Mouse (Mus musculus): ENCODE results near the gene Phf7.

Phf7 gene

DNA sequence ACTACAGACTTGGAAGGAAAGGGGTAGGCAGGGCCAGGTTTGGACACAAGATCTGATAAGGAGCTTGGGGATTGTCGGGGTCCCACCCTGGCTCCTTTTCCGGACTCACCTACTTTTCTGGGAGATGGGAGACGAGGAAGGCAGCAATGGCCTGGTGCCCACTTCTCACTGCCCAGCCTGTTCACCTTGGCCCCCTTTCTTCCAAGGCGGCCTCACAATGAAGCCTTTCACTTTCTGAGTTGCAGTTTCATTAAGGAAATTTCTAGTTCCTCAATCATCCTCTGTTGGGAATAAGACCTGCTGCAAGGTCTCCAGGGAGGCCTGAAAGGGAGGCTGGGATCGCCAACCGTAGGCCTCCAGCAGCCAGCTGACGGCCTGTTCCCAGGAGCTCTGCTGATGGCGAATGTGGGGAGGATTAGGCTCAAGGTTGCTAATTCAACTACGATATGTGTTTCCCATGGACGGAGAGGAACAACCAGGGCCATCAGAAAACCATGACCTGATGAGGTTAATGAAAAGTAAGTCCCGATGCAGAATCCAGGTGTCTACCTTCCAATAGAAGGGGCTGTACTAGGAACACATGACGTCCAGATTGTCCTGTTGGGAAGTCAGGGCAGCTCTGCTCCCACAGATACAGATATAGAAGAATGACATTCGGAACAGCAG lies 18.6 kb downstream of the Phf7 start:
- no peak for DNase-seq (ENCODE audit: low spot score)

- DNase-seq (ENCODE audit: low spot score): no peak
Observed at GRCm38 (mm10) chr14:31230442-31230841, 20.7 kb downstream of the Phf7 start.

DNA sequence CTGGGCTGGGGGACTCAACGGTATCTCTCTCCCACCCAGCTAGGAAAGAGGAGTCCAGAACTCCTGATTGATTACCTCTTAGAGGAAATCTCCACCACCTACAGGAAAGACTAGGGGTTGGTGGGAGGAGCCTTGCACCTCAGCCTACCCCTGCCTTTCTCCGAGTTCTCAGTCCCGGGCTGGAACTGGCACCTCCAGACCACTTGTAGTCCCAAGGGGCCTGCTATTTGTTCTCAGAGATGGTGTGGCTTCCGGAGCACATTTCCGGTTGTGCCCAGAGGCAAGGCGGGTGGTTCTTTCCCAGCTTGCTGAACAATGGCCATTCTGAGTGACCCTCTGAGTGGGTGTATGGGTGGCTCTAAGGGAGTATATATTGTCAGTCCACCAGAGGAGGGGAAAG lies 22.9 kb downstream of the Phf7 start:
- no peak for DNase-seq (ENCODE audit: low spot score)

GRCm38 (mm10) chr14:31226978-31227377 lies 24.1 kb downstream of the Phf7 start:
- no peak for DNase-seq (ENCODE audit: low spot score)

GRCm38 (mm10) chr14:31217666-31218065 lies 33.5 kb downstream of the Phf7 start, which contains the start of gene Sema3g:
TSS of gene Sema3g (plus strand) at chr14:31217860.
- DNase-seq (ENCODE audit: low spot score): no peak

DNA sequence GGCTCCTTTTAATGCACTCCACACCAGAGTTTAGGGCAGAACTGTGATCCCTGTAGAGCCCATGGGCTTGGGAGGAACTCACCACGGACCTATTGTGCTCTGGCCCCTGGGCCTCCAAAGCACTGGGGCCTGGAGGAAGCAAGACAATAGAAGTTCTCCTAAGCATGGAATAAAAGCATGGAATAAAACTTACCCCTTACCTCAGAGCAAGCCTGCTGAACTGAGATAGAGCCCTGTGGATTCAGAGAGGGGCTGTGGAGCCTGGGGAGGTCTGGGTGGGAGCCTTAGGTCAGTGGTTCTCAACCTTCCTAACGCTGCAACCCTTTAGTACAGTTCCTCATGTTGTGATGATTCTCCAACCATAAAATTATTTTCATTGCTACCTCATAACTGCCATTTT lies 34.3 kb downstream of the Phf7 start, which contains the start of gene Nisch:
TSS of gene Nisch (minus strand) at position 101 of the 400 bp plus-strand sequence.
- no peak for DNase-seq (ENCODE audit: low spot score)

DNA sequence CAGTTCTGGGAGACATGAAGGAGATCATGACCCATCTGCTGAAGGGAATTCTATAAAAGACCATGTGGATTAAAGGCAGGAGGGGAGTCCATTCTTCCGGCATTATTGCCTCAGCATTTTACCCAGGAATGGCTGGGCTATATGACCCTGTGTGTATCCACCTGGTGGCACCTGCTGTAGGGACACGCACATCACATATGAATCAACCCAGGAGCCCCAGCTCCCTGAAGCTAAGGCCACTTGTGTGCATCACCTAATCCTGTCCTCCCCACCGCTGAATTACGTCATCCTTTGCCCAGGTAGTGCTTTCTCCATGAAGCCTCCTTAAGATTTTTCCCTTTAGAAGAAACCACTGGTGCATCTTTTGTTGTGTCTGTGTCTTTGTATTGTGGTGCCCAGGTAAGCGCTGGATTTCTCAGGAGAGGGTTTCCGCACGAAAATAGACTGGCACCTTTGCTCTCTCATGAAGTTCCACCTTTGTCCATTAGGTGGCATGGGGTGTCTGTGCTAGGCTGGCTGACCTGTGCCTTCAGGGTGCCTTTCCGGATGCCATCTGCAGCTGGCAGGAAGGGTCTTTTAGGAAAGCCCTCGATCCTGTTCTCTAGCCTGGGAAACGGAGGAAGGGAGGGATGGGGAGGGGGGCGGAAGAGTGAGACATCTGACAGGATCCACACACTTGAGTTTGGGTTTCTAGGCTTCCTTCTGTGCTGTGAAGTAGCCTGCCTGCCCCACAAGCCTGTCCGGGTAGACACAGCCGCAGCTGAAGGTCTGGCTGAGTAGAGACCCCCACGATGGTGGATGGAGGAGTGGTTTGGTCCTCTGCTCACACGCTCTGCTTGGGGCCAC lies 35.7 kb downstream of the Phf7 start:
- peak; percentile 48 for DNase-seq (ENCODE audit: low spot score)

- no peak for DNase-seq (ENCODE audit: low spot score)
Observed at GRCm38 (mm10) chr14:31214684-31215083, 36.4 kb downstream of the Phf7 start.

GRCm38 (mm10) chr14:31213868-31214267 lies 37.2 kb downstream of the Phf7 start:
- no peak for DNase-seq (ENCODE audit: low spot score)

DNA sequence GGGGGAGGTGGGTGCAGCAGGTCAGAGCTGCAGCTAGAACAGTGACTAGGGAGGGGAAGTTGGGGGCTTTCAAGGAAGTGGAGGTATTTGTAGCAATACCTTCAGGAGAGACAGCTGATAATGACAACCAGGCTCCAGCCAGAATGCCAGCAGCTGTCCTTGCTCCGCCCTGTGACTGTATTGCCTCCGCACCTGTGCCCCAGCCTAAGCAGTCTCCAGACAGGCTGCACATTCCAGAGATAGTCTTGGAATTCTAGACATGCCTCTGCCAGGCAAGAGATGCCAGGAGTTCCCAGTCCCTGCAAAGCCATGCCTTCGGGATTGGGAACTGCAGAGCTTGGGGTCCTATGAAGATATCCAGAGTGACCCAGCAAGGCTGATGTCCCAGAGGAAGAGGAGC lies 38.6 kb downstream of the Phf7 start:
- no peak for DNase-seq (ENCODE audit: low spot score)

DNA sequence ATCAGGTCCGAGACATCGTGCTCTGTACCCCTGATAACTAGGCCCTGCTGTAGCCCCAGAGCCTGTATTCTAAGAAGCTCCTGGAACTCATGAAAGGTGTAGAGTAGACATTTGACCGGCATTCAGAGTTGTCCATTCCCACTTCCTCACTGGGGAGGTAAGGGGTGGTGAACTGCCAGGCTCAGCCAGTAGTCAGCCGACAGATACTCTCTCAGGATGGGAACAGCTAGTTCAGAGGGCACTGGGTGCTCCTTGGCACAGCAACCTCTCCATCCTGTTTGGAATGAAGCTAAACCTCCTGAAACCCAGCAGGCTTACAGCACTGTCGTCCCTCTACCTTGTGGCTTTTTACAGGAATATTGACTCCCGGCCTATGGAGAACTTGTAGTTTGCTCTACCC lies 39.3 kb downstream of the Phf7 start:
- DNase-seq (ENCODE audit: low spot score): no peak

DNA sequence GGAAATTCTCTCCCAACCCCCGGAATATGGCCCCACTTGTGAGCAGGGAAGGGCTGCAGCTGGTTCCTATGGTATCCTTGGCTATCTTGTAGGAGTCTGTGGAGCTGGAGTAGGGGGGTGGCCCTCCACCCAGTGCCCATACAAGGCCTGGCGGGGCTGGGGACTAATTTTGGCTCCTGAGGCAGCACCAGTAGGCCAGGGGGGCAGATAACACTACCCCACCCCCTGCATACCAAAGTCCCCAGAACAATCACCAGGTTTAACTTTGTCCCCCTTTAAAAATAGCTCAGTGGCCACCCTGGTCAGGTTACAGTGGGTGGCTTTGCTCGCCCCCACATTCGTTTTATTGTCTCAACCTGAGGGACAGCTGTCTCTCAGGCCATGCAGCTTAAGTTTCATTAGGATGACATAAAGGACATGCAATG lies 42.0 kb downstream of the Phf7 start:
- DNase-seq (ENCODE audit: low spot score): no peak

DNA sequence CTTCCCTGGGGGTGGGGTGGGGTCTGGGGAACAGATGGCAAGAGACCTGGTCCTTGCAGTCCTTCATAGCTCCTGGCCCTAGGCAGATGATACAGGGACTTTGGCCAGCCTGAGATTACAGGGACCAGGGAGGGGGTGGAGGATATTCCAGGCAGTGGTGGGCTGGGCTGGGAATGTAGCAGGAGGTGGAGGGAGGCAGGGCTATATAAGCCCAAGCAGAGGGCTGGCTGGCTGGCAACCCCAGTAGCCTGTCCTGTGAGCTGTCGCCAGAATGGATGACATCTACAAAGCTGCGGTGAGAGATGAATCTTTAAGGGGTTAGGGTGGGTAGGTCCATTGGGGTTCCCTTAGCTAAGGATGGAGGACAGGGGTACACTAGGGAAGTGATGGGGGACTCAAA lies 43.0 kb downstream of the Phf7 start, which contains the start of gene Tnnc1:
TSS of gene Tnnc1 (plus strand) at position 229 of the 400 bp plus-strand sequence.
- DNase-seq (ENCODE audit: low spot score): no peak

DNA sequence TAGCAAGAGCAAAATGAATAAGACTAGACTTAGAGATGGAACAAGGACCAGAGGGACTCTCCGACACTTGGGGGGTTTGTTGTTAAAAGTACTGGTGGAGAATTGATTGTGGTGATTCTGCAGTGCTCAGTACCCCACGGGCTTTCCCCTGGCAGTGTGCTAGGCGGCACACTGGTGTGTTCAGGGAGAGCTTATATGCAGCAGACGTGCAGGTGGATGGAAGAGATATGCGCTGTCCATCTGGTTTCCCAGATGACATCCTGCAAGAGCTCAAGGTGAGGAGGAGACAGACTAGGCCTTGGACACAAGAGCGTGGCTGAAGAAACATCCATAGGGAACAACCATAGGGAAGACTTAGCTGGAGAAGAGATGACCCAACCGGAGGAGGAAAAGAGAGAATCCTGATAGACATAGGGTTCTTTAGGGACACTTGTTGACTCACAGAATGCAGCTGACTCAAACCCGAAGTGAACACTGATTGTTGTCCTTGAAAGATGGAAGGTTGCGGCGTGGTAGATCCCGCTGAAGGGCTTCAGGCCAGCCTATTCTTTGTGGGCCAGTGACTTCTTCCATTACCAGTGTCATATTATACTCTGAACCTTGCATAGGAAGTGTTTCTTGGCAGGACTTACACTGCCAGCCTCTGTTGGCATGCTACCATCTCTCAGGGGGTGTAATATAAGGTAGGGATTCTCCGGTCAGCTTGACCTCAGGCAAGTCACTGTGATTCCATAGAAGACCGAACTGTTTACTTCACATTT lies 43.9 kb downstream of the Phf7 start:
- DNase-seq (ENCODE audit: low spot score): no peak

GRCm38 (mm10) chr14:31206472-31206981 lies 44.6 kb downstream of the Phf7 start:
- peak; percentile 87 for DNase-seq (ENCODE audit: low spot score)

GRCm38 (mm10) chr14:31205562-31206467 lies 45.3 kb downstream of the Phf7 start:
- DNase-seq (ENCODE audit: low spot score): no peak

DNA sequence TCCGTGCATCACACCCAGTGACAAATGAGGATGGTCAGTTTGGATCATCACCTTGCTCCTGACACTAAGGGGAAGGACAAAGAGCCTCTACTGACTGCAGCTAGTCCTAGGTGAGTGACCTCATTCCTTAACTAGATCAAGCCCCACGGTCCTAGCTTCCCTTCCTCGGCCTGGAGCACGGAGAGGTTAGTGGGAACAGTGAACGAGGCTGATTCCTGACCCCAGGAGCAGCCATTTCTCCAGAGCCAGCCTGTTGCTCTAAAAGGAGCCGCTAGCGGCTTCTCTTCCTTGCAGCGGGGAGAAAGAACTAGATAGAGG lies 45.9 kb downstream of the Phf7 start:
- DNase-seq (ENCODE audit: low spot score): no peak

GRCm38 (mm10) chr14:31204844-31205243 lies 46.3 kb downstream of the Phf7 start:
- DNase-seq (ENCODE audit: low spot score): no peak

DNA sequence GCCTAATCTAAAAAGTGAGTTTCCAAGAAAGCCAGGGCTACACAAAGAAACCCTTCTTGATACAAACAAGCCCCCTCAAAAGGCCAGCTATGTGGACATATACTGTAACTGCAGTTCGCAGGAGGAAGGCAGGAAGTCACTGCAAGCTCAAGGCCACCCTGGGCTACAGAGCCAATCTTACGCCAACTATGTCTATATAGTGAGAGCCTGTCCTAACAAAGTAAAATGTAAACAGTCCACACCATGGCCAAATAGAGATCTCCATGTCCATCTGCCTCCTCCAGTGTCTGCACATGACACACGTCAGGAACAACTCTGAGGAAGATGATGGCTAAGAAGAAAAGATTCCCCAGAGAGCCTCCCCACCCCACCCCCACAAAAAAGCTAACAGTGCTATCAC lies 51.1 kb downstream of the Phf7 start:
- no peak for DNase-seq (ENCODE audit: low spot score)

- DNase-seq (ENCODE audit: low spot score): no peak
Observed at GRCm38 (mm10) chr14:31199599-31199998, 51.5 kb downstream of the Phf7 start.
